Mouse (Mus musculus) splenic B cell, adult 2 months (primary cell): ENCODE measurements around the gene Mrps26.
"Not testable (repeated sequence)": the region's sequence is repeated elsewhere in the genome, so short reads cannot be mapped to it uniquely, and the experiment has no call there.

ENCODE experiments used
- DNase-seq: peaks from one replicate; pipeline ENCODE4 v3.0.0-alpha.2; 2011; ENCODE audit warnings: low read depth, low spot score
- H3K27me3 ChIP-seq: 2 replicates; pipeline ENCODE4 v1.6.1; 2012; ENCODE audit warnings: mild to moderate bottlenecking, low read length, moderate library complexity, mixed read lengths; ENCODE audit not compliant: control insufficient read depth, poor library complexity, insufficient read depth, severe bottlenecking
- H3K36me3 ChIP-seq: 2 replicates; pipeline ENCODE4 v1.6.1; 2012; ENCODE audit warnings: mild to moderate bottlenecking, low read length, moderate library complexity, mixed read lengths; ENCODE audit not compliant: control insufficient read depth, poor library complexity, insufficient read depth, severe bottlenecking

Gene Mrps26

DNA sequence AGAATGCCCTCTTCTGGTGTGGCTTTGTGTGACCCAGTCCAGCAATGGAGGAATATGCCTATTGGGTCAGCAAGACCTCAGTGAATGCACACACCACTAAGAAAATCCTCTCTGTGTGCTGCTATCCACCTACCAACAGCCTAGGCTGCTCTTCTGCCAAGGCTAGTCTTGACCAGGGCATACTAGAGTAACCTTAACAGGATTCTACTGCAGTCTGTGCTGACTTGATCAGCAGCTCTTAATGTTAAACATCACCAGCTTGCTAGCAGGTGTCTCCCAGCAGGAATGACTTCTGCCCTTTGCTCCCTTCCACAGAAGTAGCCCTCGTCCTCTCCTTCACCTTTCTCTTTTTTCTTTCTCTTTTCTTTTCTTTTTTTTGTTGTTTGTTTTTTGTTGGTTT, 7.2 kb upstream of the Mrps26 start:
- H3K36me3 ChIP-seq: peaks cover 2% of the 10 kb centered on the region; the same call in 1 of the 2 replicates
- H3K27me3 ChIP-seq: no peaks in the 10 kb centered on the region
- no peak for DNase-seq

DNA sequence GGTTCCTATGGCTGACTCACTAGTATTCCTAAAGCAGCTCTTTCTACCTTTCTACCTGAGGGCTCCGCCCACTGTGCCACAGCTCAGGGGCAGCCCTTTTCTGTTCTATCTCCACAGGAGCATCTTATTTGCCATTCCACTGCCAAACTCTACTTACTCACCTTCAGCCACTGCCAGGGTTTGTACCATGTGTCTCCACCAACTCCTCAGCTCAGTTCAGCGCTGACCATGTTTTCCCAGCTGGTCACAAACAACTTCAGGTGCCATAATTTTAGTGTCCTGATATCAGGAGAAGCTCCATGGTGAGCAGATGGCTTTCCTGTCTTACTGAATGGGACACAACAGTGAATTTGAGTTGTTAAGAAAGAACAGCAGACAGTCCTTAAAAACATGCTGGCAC, 6.1 kb upstream of the Mrps26 start:
- Histone ChIP-seq H3K27me3 (no peaks in the 10 kb centered on the region), H3K36me3 (peaks cover 2% of the 10 kb centered on the region; the same call in 1 of the 2 replicates)
- DNase-seq: no peak

DNA sequence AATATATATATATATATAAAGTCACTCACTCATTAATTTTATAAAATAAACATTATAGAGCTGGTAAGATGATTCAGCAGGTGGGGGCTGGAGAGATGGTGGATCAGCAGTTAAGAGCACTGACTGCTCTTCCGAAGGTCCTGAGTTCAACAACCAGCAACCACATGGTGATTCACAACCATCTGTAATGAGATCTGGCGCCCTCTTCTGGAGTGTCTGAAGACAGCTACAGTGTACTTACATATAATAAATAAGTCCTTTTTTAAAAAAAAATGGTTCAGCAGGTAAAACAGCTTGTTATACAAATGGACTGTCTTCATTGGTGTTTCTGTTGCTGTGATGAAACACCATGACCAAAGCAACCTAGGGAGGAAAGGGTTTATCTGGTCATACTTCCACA, 5.5 kb upstream of the Mrps26 start:
- DNase-seq: no peak
- peaks cover 2% of the 10 kb centered on the region; the same call in 1 of the 2 replicates for H3K36me3 ChIP-seq
- no peaks in the 10 kb centered on the region for H3K27me3 ChIP-seq

DNA sequence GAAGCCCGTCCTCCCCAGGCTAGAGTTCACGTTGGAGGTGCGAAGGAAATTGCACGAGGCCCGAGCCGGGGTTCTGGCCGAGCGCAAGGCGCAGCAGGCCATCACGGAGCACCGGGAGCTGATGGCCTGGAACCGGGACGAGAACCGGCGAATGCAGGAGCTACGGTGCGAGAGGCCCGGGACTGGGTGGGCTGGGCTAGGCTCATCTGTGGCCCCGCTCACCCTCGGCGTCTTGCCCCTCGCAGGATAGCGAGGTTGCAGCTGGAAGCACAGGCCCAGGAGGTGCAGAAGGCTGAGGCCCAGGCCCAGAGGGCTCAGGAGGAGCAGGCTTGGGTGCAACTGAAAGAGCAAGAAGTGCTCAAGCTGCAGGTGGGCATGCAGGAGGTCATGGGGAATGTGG, 521 bp downstream of the Mrps26 start:
- H3K36me3 ChIP-seq: no peaks in the 10 kb centered on the region
- no peak for DNase-seq
- H3K27me3 ChIP-seq: no peaks in the 10 kb centered on the region

DNA sequence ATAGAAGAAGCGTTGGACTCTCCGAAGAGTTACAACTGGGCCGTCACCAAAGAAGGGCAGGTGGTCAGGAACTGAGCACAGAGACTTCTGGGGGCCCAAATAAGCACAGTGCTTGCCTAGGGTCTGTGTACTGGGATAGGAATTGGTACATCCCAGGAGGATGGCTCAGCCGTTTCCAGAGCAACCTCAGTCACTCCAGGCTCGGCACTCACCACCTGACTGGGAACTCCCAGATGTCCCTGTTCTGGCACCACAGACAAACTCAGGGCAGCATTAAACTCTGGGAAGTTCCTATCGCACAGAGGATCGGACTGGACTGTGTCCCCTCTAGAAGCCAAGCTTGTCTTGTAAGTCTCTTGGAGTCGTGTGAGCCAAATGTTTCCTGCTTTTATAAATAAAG, 1.4 kb downstream of the Mrps26 start:
- no peak for DNase-seq
- H3K36me3 ChIP-seq: no peaks in the 10 kb centered on the region

DNA sequence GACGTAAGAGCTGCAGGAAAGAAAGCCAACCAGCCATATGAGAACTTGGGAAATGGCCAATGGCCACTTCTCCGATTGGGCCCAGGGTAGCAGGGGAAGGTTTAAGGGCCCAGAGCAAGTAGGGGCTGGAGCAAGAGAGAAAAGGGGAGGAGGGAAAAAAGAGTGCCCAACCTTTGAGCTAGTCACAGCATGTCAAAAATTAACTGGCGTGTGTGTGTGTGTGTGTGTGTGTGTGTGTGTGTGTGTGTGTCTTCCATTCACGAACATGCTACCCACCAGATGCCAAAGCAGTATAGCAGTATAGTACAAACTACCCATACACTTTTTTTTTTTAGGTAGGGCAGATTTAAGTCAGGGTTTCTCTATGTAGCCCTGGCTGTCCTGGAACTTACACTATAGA, 5.4 kb downstream of the Mrps26 start:
- DNase-seq: no peak
- H3K27me3 ChIP-seq: no peaks in the 10 kb centered on the region
- H3K36me3 ChIP-seq: no peaks in the 10 kb centered on the region

More for the DNA sequence above, 1.4 kb downstream of the Mrps26 start:
- H3K27me3 ChIP-seq: no peaks in the 10 kb centered on the region

DNA sequence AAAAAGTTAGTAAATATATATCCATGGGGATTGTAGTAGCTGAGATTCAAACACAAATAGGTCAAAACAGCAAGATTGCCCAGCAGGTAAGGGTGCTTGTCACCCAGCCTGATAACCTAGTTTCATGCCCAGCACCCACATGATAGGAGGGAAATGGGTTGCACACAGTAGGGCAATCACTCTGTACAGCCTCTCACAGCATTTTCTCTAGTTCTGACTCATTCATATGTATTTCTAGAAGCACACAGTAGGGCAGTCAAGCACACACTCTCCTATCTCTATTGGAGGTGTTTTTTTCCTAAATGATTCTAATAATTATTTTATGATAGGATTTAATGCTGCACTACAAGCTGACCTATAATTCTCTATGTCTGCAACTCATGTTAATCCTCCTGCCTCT, 6.4 kb downstream of the Mrps26 start:
- DNase-seq: no peak
- no peaks in the 10 kb centered on the region for H3K36me3 ChIP-seq
- no peaks in the 10 kb centered on the region for H3K27me3 ChIP-seq

DNA sequence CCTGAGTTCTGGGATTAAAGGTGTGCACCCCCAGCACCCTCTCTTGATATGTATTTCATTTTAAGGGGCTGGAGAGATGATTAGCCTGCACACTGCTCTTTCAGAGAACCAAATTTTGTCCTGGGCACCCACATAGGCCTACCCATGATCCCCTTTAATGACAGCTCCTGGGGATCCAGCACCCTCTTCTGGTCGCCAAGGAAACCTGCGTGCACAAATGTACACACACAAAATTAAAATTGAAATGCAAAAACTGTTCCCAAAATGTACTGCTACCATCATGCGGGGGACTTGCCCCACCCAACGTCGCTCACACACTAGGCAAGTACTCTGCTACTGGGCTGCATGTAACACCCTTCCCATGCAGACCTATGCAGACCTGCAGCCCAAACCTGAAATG, 11.4 kb downstream of the Mrps26 start:
- Histone ChIP-seq H3K27me3 (no peaks in the 10 kb centered on the region), H3K36me3 (no peaks in the 10 kb centered on the region)
- no peak for DNase-seq

DNA sequence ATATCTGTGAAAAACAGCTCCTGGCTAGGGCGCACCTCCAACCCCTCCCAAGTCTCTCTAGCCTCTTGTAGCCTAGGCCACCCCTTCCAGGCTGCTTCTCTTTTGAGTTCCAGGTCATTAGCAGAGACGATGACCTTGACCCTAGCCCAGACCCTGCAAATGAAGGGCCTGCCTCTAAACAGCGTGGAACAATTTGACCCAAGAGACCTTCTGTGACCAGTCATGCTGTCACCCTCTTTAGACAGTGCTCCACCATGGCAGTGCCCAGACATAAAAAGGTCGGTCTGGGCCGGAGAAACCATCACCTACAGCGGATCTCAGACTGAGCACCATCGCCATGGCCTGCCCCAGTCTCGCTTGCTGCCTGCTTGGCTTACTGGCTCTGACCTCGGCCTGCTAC, 12.3 kb downstream of the Mrps26 start, which contains the start of gene Oxt:
Oxt (plus strand) TSS at position 301 of the 400 bp plus-strand sequence.
- Histone ChIP-seq H3K36me3 (no peaks in the 10 kb centered on the region), H3K27me3 (no peaks in the 10 kb centered on the region)
- DNase-seq: no peak

DNA sequence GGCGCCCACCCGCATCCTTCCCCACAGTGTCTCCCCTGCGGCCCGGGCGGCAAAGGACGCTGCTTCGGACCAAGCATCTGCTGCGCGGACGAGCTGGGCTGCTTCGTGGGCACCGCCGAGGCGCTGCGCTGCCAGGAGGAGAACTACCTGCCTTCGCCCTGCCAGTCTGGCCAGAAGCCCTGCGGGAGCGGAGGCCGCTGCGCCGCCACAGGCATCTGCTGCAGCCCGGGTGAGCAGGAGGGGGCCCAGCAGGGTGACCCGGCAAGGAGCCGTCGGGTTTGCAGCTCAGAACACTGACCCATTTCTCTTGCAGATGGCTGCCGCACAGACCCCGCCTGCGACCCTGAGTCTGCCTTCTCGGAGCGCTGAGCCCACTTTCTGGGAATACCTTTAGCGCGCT, 13.0 kb downstream of the Mrps26 start:
- H3K36me3 ChIP-seq, DNase-seq, H3K27me3 ChIP-seq: not testable (repeated sequence)

DNA sequence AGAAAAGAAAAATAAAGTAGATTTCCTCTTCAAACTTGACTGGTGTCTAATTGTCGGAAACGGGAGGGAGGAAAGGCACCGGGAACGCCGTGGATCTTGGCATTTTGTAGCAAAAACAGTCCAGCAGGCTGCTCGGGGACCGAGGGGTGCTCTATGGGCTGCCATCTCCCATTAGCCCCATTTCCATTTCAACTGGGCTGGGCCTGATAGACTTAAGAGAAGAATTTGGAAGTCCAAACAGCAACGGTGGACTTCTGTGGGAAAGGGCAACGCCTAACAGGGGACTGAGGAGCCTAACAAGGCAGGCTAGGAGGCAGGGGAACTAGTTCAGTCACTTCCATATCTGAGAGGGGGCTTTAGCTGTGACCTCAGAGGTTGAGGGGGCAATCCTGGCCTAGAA, 13.5 kb downstream of the Mrps26 start:
- DNase-seq: no peak
- Histone ChIP-seq H3K27me3 (no peaks in the 10 kb centered on the region), H3K36me3 (no peaks in the 10 kb centered on the region)

DNA sequence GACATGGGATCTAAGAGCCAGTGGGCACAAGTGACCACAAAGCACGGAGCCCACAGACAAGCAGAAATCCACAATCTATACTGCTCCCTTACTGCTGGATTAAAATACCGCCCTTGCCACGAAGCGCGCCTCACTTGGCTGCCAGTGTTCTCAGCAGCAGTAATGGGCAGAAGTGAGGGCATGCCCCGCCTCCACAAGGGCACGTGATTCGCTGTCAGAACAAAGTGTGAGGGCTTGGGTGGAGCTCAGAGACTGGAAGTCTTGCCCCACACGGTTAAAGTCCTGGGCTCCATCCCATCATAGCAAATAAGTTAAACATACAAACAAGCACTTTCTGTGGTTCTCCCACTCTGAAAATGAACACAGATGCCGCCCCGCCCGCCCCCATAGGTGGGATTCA, 14.1 kb downstream of the Mrps26 start:
- H3K36me3 ChIP-seq: no peaks in the 10 kb centered on the region
- H3K27me3 ChIP-seq: no peaks in the 10 kb centered on the region
- peak; percentile 71 for DNase-seq

DNA sequence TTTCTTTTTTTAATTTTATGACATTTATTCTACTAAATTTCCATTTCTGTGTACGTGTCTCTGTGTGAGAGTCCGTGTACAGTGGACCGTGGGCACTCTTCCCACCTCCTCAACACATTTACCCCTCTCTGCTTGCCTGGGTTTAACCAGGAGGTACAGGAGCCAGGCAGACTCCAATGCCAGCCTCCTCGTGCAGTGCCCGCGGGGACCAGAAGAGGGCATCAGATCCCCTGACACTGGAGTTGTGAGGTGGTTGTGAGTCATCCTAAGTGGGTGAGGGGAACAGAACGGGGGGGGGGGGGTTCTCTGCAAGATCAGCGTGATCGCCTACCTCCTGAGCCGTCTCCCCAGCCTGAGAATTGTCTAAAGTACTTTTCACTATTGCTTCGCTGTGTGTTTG, 14.6 kb downstream of the Mrps26 start:
- Histone ChIP-seq H3K27me3 (no peaks in the 10 kb centered on the region), H3K36me3 (no peaks in the 10 kb centered on the region)
- DNase-seq: peak; percentile 73

DNA sequence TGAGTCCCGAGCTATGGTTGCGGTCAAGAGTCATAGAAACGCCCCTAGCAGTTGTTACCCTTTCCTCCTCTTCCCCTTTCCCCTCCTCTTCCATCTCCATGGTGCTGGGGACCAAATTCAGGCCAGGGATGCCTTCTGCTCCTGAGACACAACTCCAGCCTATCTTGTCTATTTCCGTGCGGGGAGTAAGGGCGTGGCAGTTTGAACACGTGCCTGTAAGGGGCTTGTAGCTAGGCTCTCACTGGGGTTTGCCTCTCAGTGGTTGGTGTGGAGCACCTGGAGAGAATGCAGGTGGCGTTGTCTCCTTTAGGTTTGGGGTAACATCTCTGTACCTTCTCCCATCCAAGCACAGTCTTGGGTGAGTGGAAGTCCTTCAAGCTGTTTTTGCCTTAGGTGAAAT, 16.2 kb downstream of the Mrps26 start:
- no peaks in the 10 kb centered on the region for H3K36me3 ChIP-seq
- no peaks in the 10 kb centered on the region for H3K27me3 ChIP-seq
- DNase-seq: no peak

DNA sequence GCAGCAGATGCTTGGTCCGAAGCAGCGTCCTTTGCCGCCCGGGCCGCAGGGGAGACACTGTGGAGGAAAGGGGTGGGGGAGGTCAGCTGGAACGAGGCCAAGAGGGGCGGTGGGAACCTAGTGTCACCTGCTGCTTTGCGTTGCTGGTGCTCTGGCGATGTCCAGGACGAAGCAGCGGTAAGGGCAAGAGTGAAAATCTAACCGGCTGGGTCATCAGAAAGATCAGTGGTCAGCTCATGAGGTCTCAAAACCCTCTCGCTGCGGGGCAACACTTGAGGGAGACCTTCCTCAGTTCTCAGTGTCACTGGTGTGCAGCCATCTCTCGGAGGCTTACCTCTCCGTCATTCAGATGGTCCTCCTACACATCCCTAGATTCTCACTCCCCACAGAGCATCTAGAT, 17.7 kb downstream of the Mrps26 start:
- DNase-seq: no peak
- Histone ChIP-seq H3K27me3 (no peaks in the 10 kb centered on the region), H3K36me3 (no peaks in the 10 kb centered on the region)

DNA sequence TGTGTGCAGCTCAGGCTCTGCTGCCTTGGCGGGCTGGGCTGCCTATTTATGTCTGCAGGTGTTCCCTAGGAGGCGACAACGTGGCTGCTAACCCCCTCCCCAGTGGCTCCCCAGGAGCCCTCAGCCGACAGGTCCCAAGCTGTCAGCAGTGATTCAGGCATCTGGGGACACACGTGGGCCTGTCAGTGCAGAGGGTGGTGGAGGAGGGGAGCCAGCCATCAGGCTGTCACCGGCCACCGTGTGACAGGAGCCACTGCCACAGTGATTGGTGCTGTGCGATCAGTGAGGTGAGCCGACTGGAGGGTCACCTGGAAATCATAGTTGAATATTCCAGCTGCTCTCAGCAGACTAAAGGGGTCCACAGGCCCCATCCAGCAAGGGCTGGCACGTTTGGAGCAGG, 19.0 kb downstream of the Mrps26 start, which contains the start of gene Avp:
Avp (minus strand) TSS at position 3 of the 400 bp plus-strand sequence.
- DNase-seq: no peak
- Histone ChIP-seq H3K36me3 (no peaks in the 10 kb centered on the region), H3K27me3 (no peaks in the 10 kb centered on the region)
